Mouse (Mus musculus) cerebellum, adult (tissue): ENCODE measurements around the gene Zfp626.
"Not testable (repeated sequence)": the region's sequence is repeated elsewhere in the genome, so short reads cannot be mapped to it uniquely, and the experiment has no call there.

Experiments used
- ATAC-seq: cut with Nextera tagmentation; 2 replicates; pipeline ENCODE4 v1.9.2; 2017; ENCODE audit warnings: mild to moderate bottlenecking, moderate library complexity, mixed read lengths; ENCODE audit not compliant: insufficient number of reproducible peaks, low FRiP score, low TSS enrichment

The Zfp626 gene

DNA sequence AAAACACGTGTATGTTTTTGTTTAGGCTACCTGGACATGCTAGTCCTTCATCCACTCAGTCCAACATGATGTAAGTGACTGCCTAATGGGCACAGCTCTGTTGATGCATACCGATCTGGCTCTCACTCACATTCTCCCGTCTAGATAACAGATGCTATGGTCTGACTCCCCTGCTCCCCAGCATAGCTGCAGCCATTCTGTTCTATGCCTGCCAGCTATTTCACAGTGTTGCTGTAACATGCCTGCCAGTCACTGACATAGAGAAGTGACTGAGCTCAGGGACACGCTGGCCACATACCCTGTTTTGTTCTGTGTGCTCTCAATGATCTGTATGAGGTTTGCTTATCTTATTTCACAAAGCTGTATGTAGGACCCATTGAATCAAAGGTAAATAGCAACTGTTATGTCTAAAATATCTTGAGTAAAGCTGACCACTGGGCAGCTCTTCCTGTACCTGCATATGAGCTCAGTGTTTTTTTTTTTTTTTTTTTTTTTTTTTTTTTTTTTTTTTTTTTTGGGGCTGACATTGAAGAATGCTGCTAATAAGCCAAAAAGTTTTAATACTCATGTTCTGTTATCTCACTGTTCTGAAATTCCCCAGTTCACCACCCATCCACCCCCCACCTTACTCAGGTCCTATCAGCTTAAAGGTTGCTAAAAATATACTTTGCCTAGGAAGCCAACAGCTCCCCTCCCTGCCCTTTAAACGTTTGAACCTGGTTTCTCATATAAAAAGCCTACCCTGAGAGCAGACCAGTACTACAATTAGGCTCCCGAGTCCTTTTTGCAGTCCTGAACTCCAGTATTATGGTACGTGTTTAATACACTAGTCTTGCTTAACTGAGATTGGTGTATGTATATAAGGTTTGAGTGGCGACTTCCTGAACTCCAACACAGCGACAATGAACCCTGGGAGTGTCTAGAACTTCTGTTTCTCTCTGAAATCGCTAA is 52.6 kb downstream of the Zfp626 start:
- ATAC-seq: no peak

DNA sequence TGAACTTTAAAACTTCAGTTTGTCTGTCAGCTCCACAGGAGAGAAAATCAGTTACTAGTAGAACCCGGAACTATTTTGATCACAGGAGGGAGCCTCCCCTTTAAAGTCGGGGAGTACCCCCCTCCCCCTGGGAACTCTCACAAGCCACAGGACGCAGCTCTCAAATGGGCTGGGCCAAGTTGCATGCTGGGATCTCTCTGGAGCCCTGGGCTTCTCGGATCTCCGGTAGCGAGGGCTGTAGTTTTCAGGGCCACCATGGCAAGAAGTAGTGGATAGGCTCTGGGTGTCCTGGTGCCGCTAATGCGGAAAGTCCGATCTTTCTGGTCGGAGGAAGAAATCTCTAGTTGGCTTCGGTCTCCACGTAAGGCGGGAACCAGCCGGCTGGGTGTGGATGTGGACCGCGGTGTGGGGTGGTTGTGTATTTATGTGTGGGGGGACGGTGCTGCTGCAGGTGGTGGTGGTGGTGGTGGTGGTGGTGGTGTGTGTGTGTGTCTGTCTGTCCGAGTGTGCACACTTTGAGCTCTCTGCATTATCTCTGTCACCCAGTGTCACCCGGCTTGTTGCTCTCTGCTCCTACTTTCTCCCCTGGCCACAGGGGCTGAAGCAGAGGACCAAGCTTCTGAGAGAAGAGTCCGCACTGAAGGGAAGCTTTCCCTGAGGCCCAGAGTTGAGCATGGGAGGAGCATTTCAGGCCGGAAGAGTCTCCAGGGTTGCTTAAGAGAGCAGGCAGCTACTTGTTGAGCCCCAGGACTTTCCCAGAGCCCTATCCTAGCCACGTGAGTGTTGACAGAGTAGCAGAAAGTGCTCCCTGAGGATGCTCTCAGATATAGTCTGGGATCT is 53.6 kb downstream of the Zfp626 start:
- ATAC-seq: no peak

DNA sequence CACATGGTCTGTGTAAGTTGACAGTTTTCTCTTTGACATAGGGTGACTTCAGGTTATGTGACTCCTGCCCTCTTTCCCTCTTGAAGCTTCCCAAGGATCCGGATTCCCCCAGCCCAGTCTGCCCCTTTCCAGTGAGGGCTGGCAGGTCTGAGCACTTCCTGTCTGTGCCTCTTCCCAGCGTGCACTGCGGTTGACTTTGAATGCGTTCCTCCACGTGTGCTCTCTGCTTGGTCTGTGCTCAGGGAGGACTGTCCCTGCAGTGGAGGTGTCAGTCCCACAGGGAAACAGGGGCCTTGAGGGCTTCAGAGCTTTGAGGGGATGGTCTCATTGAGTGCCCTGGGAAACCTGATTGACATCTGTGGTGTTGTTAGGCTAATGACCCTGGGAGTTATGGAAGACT is 55.6 kb downstream of the Zfp626 start:
- not testable (repeated sequence) for ATAC-seq
